Mouse (Mus musculus) neural tube, embryonic 13.5 days (tissue): ENCODE results near the gene Slc35b4. TPM values are rescaled to one million over a fixed set of nuclear protein-coding genes. Genes with fewer than 3 reads are reported as not detected.

ENCODE experiments used
- ATAC-seq: fragments of 200-750 bp; cut with Nextera tagmentation; 2 replicates; pipeline ENCODE4 v1.8.0; 2017; ENCODE audit warnings: low read depth, mild to moderate bottlenecking, moderate TSS enrichment, moderate library complexity
- H3K27ac ChIP-seq: fragments of 300-500 bp; sonication (generic); replicated peaks from 2 replicates; pipeline ENCODE4 v1.5.1; 2015; ENCODE audit warnings: moderate library complexity, mild to moderate bottlenecking, inconsistent platforms
- H3K27me3 ChIP-seq: fragments of 300-500 bp; sonication (generic); 2 replicates; pipeline ENCODE4 v1.6.1; 2015; ENCODE audit warnings: mild to moderate bottlenecking, inconsistent platforms
- H3K36me3 ChIP-seq: fragments of 300-500 bp; sonication (generic); 2 replicates; pipeline ENCODE4 v1.6.1; 2015; ENCODE audit warnings: mild to moderate bottlenecking, inconsistent platforms
- H3K4me1 ChIP-seq: fragments of 300-500 bp; sonication (generic); replicated peaks from 2 replicates; pipeline ENCODE4 v1.6.1; 2015; ENCODE audit warnings: inconsistent platforms
- H3K4me2 ChIP-seq: fragments of 300-500 bp; sonication (generic); 2 replicates; pipeline ENCODE4 v1.6.1; 2015; ENCODE audit warnings: inconsistent platforms, mild to moderate bottlenecking, moderate library complexity
- H3K4me3 ChIP-seq: fragments of 300-500 bp; sonication (generic); 2 replicates; pipeline ENCODE4 v1.5.1; 2015; ENCODE audit warnings: mild to moderate bottlenecking, inconsistent platforms
- H3K9ac ChIP-seq: fragments of 300-500 bp; sonication (generic); 2 replicates; pipeline ENCODE4 v1.6.1; 2015; ENCODE audit warnings: moderate library complexity, mild to moderate bottlenecking, inconsistent platforms
- H3K9me3 ChIP-seq: fragments of 300-500 bp; sonication (generic); 2 replicates; pipeline ENCODE4 v1.6.1; 2016; ENCODE audit warnings: inconsistent platforms
- WGBS: fragments of 180-500 bp; shearing (Covaris S2); methylation state at CpG from one replicate; pipeline ENCODE4 v1.1.7; 2015; 5-methylcytosine and 5-hydroxymethylcytosine counted together
- polyA plus RNA-seq: library from polyadenylated mRNA; unstranded; fragments of >200 nt; fragmentation: Nextera tagmentation; extraction: Ambion mirVana; gene quantifications from 2 replicates; pipeline ENCODE4 v1.2.1, GENCODE M21; 2015

Slc35b4 gene
- polyA plus RNA-seq, 1 experiment from 2014 or later, result 34.1 TPM

DNA sequence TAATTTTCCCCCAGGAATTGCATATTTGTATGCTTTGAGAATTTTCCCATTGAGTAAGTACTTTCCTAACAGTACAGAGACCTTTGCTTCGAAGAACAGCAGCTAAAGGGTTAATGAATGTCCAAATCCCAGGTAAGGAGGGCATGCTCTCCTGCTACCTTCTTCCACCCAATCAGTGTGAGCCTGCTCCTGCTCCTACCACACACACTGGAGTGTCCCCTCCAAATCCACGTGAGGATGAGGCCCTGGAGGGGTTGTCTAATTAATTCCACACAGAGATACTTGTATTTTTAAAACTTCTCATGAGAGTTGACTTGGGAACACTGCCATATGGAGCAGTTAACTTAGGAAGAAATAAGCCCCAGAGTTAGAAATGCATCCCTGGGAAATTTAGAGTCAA is 14.3 kb downstream of the Slc35b4 start:
- no peaks in the 10 kb centered on the region for H3K4me1 ChIP-seq
- H3K36me3 ChIP-seq, result peaks cover 93% of the 10 kb centered on the region
- no peak overlapping the region for H3K4me2 ChIP-seq
- 73% methylated on average over 2 of the region's 2 CpGs for WGBS
- H3K27me3 ChIP-seq, result no peaks in the 10 kb centered on the region
- ATAC-seq, result no peak
- no peak overlapping the region for H3K27ac ChIP-seq
- no peaks in the 10 kb centered on the region for H3K9me3 ChIP-seq
- no peak overlapping the region for H3K4me3 ChIP-seq
- no peak overlapping the region for H3K9ac ChIP-seq

DNA sequence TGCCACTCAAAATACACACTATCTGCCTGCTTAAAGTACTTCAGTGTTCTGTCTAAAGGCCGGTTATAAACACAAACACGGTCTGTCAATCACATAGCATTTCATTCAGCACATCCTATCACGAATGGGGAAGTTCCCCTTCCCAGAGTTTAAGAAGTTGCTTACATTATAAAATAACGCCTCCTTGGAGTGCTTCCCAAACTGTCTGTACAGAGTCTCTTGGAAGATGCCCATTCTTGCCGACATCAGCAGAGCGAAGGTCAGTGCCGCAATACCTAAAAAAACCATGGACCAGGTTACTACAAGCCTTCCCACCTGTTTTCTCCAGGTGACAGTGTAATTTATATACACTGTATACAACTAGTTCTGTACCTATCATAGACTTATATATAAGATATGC is 15.4 kb downstream of the Slc35b4 start:
- H3K27ac ChIP-seq, result no peak overlapping the region
- WGBS, result 94% methylated on average over 7 of the region's 7 CpGs
- peaks cover 93% of the 10 kb centered on the region for H3K36me3 ChIP-seq
- ATAC-seq, result no peak
- no peak overlapping the region for H3K9ac ChIP-seq
- no peaks in the 10 kb centered on the region for H3K9me3 ChIP-seq
- H3K4me1 ChIP-seq, result peaks cover 9% of the 10 kb centered on the region; the same call in 1 of the 2 replicates
- no peak overlapping the region for H3K4me2 ChIP-seq
- H3K27me3 ChIP-seq, result no peaks in the 10 kb centered on the region
- H3K4me3 ChIP-seq, result no peak overlapping the region

DNA sequence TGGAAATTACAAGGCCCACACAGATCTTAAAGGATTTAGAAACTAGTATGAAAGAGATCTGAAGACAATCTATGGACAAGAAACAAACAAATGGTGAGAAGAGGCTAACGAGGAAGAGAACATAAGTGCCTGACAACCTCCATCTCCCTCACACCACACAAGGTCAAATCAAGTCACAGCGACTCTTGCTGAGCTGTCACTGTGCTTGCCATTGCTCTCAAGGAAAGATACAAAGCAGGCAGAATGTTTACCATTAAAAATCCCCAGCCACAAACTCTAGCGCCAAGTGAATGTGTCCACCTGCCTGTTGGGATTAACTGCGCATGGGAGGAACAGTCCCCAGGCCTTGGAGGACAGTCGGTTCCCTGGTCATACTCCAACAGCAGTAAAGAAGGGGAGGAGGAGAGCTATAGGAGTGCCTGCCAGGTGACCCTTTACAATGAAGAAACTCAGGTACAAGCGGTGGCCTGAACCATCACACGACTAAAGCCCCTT is 16.0 kb downstream of the Slc35b4 start:
- Histone ChIP-seq H3K27ac (no peak overlapping the region), H3K9ac (no peak overlapping the region), H3K9me3 (no peaks in the 10 kb centered on the region), H3K27me3 (no peaks in the 10 kb centered on the region), H3K36me3 (peaks cover 87% of the 10 kb centered on the region), H3K4me3 (no peak overlapping the region), H3K4me2 (no peak overlapping the region), H3K4me1 (peaks cover 14% of the 10 kb centered on the region)
- ATAC-seq, result no peak
- 94% methylated on average over 7 of the region's 7 CpGs for WGBS

DNA sequence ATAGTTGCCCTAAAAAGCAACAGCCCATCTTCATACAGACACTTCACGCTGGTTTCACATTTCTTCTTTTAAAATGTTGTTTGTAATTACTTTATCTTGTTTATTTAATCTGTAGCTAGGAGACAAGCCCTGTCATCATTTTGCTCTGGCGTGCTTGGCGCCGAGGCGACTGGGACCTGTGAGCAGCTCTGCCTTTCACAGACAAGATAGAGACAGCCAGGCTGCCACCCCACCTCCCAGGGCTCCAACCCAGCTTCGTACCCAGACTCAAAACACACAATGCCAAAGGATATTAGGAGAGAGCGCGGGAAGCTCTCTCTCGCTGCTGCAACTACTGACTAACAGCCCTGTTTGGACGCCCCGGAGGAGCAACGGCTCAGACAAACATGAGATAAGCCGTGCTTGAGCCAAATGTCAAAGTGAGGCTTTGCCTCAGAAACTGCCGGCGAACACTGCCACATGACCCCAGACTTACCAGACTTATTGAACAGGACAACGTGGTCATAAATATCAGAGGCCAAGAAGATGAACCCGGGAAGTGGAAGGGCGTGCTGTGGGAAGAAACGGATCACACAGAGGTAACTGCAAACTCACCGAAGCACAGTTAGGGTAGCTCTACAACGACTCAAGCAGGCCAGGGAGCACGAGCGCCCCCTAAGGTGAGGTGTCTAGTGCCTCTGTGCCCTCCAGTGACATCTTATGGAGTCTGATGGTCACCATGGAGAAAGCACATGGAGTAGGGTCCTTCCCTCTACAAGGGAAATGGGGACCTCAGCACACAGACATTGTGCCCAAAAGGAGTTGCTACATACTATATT is 16.7 kb downstream of the Slc35b4 start:
- peaks cover 80% of the 10 kb centered on the region for H3K36me3 ChIP-seq

DNA sequence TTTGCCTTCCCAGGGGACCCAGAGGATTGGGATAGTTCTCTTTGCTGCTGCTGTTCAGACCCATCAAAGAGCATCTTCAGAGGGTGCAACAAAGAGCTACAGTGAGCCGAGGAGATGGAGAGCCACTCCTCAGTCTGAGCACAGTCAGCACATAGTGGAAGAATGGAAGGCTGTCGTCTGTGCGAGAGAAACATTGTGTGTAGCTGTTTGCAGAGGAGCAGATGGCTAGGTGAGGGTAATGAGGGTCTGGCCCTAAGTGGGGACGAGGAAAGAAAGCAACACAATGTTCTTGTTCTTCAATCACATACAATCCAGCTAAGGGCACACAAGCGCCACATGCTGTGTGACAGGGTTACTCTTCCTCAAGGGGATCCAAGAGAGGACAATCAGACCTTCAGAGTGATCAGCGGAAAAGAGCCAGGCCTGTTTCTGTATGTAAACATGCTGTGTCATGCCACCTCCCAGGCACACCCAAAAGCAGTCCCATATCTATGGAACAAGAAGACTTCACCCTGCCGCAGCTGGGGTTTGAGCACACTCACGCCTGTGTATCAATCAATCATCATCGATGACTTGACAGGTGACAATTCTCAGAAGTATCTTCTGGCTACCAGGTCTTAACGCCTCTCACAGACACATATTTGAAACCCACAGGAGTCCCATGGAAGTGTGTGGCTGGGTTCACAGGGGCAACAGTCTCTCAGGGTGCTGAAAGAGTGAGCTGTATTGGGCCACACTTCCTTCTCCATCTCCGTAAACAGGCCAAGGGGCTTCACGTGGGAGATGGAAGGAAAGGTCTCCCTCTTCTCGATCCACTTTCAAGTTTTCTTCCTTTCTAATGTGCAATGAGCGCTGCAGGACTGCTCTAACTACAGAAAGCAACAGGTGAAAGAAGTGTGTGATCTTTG is 19.8 kb downstream of the Slc35b4 start:
- peaks cover 55% of the 10 kb centered on the region for H3K36me3 ChIP-seq
- 75% methylated on average over 14 of the region's 14 CpGs for WGBS

More for the DNA sequence above, 16.7 kb downstream of the Slc35b4 start:
- H3K27me3 ChIP-seq, result no peaks in the 10 kb centered on the region
- peaks cover 17% of the 10 kb centered on the region for H3K4me1 ChIP-seq
- 92% methylated on average over 23 of the region's 23 CpGs for WGBS
- ATAC-seq, result no peak
- no peaks in the 10 kb centered on the region for H3K9me3 ChIP-seq
- H3K4me2 ChIP-seq, result no peak overlapping the region
- no peak overlapping the region for H3K9ac ChIP-seq
- H3K4me3 ChIP-seq, result no peak overlapping the region
- no peak overlapping the region for H3K27ac ChIP-seq

DNA sequence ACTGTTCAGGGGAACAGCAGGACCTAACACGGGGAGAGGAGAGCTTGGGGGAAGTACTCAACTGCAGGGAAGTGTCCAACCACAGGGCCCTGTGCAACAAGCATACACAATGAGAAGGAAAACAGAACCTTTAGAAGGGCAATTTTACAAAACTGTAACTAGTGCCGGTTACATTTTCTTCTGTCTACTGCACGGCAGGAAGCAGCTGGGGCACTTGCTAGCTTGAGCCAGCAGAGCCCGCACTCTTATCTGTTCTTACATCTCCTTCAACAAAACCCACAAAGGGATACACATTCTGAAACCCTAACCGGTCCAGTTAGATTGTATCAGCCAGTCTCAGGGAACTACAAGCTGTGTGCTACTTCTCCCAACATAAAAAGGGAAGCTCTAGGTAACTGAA is 20.9 kb downstream of the Slc35b4 start:
- H3K4me3 ChIP-seq, result no peak overlapping the region
- peaks cover 45% of the 10 kb centered on the region for H3K36me3 ChIP-seq
- no peaks in the 10 kb centered on the region for H3K27me3 ChIP-seq
- H3K4me1 ChIP-seq, result peaks cover 45% of the 10 kb centered on the region
- H3K9me3 ChIP-seq, result no peaks in the 10 kb centered on the region
- 69% methylated on average over 5 of the region's 5 CpGs for WGBS
- ATAC-seq, result no peak
- no peak overlapping the region for H3K27ac ChIP-seq
- no peak overlapping the region for H3K9ac ChIP-seq
- no peak overlapping the region for H3K4me2 ChIP-seq

More for the DNA sequence above, 19.8 kb downstream of the Slc35b4 start:
- no peak overlapping the region for H3K4me2 ChIP-seq
- no peak overlapping the region for H3K27ac ChIP-seq
- H3K9me3 ChIP-seq, result no peaks in the 10 kb centered on the region
- ATAC-seq, result no peak
- H3K27me3 ChIP-seq, result no peaks in the 10 kb centered on the region
- H3K4me3 ChIP-seq, result no peak overlapping the region
- peaks cover 45% of the 10 kb centered on the region for H3K4me1 ChIP-seq
- no peak overlapping the region for H3K9ac ChIP-seq

DNA sequence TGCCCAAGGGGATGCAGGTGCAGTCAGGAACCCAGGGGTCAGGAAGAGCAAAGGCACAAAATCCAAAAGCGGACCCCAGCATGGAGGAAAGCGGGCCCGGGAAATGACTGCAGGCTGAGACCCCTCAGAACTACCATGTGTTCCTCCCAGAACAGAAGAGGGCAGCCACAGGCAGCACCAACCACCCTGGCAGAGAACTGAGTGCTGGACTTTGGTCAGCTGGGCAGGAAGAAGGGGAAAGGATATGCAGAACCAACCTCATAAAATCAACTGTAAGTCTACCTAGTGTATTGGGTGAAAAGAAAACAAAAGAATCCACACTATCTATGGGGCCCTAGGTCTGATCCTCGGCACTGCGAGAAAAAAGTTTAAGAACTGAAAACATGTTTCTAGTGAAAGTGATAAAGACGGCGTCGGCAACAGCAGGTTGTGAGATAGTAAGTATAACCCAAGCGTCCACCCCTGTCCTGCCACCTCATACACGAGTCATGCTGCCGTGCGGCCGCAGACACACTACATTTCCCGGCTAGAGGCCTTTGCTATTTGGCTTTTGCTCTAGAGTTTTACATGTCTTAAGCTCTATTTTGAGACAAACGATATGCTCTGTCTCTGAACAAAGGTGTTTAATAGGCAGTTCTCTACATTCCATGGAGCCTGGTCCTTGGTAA is 21.6 kb downstream of the Slc35b4 start:
- H3K27ac ChIP-seq, result peak overlapping the region; percentile 76; the same call in 1 of the 2 replicates
- WGBS, result 95% methylated on average over 15 of the region's 15 CpGs
- H3K4me2 ChIP-seq, result no peak overlapping the region

DNA sequence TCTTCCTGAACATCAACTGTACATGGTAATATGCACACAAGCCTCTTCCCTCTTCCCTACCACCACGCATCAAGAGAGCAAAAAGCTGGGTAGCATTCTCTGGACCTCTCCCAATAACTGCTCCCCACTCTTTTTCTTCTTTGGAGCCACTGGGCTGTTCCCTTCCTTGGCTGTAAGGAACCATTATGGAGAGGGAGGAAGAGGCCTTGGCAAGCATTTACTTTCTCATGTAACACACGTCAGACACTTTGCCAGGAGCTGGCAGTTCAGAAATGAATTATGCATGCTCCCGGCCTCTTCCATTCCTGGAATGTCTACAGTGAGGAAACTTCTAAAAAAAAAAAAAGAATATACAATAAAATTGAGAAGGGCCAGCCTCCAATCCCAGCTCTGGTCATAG is 22.7 kb downstream of the Slc35b4 start:
- Histone ChIP-seq H3K4me2 (no peak overlapping the region), H3K9ac (no peak overlapping the region), H3K4me3 (no peak overlapping the region), H3K4me1 (peaks cover 45% of the 10 kb centered on the region), H3K9me3 (no peaks in the 10 kb centered on the region), H3K27me3 (no peaks in the 10 kb centered on the region), H3K36me3 (peaks cover 26% of the 10 kb centered on the region), H3K27ac (peak overlapping the region; percentile 76)
- ATAC-seq, result peak; percentile 40; the same call in 1 of the 2 replicates
- WGBS, result 48% methylated on average over 3 of the region's 3 CpGs

More for the DNA sequence above, 21.6 kb downstream of the Slc35b4 start:
- peaks cover 37% of the 10 kb centered on the region for H3K36me3 ChIP-seq
- peaks cover 45% of the 10 kb centered on the region for H3K4me1 ChIP-seq
- H3K27me3 ChIP-seq, result no peaks in the 10 kb centered on the region
- H3K4me3 ChIP-seq, result no peak overlapping the region
- no peaks in the 10 kb centered on the region for H3K9me3 ChIP-seq
- ATAC-seq, result no peak
- no peak overlapping the region for H3K9ac ChIP-seq

DNA sequence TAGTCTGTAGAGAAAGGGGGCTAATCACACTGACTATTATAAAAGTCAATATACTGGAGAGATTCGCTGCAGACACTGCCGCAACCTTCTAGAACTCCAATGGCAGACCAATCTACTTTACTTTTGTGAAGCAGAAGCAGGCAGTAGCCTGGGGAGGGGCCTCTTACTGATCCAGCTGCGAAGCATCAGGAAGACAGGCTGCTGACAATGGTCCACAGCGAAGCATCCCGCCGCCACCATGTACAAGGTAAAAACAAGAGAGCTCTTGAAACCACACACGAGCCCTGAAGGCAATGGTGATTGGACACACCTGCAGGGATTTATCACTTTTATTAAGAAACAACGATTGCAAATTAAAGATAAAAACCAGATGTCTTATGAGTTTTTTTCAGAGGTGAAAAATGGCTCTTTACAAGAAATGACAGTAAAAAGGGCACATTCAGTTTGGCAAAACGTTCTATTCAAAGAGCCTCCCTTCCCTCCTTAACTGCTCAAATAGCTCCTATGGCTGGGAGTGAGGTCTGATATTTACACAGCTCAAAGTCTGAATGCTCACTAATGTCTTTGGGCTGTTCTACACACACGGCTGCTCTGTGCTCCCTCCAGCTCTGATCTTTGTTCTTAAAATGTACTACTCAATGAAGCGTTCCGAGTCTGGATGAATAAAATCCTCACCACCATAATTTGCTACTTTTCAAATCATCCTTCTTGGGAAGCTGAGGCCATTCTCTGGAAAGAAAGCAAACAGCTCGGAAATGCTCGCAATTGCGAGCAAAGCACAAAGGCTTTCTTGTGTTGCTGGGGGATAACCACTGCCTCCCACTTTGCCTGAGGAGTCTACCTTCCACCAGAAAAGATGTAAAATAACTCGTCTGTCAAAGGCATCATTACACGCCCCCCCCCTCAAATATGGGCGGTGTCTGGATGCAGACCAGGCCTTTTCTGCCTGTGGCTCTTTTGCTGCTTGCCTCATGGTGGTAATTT is 23.6 kb downstream of the Slc35b4 start:
- ATAC-seq, result no peak
- Histone ChIP-seq H3K4me2 (0 out of 2 replicates have a peak overlapping the region, but pooled peaks have one; percentile 11), H3K27ac (peak overlapping the region; percentile 76)

DNA sequence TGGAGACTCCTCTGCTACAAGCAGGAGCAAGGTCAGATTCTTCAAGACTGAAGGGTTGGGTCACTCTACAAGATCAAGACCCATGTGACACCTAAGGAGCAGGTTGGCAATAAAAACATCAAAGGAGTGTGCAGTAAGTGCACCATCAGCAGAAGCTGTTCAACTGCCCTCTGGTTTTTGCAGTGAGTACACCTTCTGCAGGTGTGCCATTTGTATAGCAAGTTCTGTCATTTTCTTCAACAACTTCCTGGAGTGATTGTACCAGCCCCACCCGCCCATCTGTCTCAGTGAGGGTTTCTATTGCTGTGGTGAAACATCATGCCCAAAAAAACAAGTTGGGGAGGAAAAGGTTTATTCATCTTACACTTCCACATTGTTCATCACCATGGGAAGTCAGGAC is 27.1 kb downstream of the Slc35b4 start:
- H3K4me2 ChIP-seq, result no peak overlapping the region
- 0 out of 2 replicates have a peak, but pooled peaks cover 5% of the 10 kb centered on the region for H3K9me3 ChIP-seq
- ATAC-seq, result no peak
- no peak overlapping the region for H3K4me3 ChIP-seq
- H3K36me3 ChIP-seq, result no peaks in the 10 kb centered on the region
- no peak overlapping the region for H3K9ac ChIP-seq
- peaks cover 25% of the 10 kb centered on the region for H3K4me1 ChIP-seq
- WGBS, result 87% methylated on average over 1 of the region's 1 CpGs
- H3K27me3 ChIP-seq, result no peaks in the 10 kb centered on the region
- no peak overlapping the region for H3K27ac ChIP-seq

More for the DNA sequence above, 23.6 kb downstream of the Slc35b4 start:
- no peak overlapping the region for H3K4me3 ChIP-seq
- no peak overlapping the region for H3K9ac ChIP-seq
- 51% methylated on average over 18 of the region's 18 CpGs for WGBS
- H3K27me3 ChIP-seq, result no peaks in the 10 kb centered on the region
- H3K4me1 ChIP-seq, result peaks cover 45% of the 10 kb centered on the region
- peaks cover 18% of the 10 kb centered on the region for H3K36me3 ChIP-seq
- no peaks in the 10 kb centered on the region for H3K9me3 ChIP-seq

DNA sequence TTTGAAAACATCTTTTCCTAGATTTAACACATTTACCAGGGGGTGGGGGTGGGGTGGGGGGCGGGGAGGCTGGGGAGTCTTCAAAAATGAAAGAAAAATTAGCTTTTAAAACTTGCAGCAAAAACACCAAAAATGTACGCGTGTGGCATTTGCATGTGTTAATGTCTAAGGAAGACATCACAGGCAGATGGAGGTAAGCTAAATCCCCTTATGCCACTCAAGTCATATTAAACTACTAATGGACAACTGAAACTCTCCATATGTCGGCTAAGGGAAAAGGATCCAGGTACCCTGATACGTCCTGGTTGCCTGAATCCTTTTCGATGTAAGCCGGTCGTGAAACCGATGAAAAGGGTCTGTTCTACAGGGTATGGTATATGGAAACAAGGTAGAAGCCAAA is 27.8 kb downstream of the Slc35b4 start:
- no peaks in the 10 kb centered on the region for H3K27me3 ChIP-seq
- no peak overlapping the region for H3K27ac ChIP-seq
- H3K9ac ChIP-seq, result no peak overlapping the region
- peaks cover 17% of the 10 kb centered on the region for H3K4me1 ChIP-seq
- no peak overlapping the region for H3K4me3 ChIP-seq
- 0 out of 2 replicates have a peak, but pooled peaks cover 5% of the 10 kb centered on the region for H3K9me3 ChIP-seq
- H3K4me2 ChIP-seq, result no peak overlapping the region
- 90% methylated on average over 9 of the region's 9 CpGs for WGBS
- ATAC-seq, result no peak
- H3K36me3 ChIP-seq, result no peaks in the 10 kb centered on the region
